Mouse (Mus musculus) ES-E14 (cell line): ENCODE measurements around the gene Cers2.
A peak's percentile ranks its signal among the peaks of the same experiment; 100 is the strongest.

Source experiments
- CHD2 ChIP-seq: IDR thresholded peaks from 2 replicates; pipeline ENCODE4 v1.6.1; 2014; ENCODE audit warnings: mild to moderate bottlenecking, low read depth, low read length, inconsistent platforms
- MAFK ChIP-seq: IDR thresholded peaks from 2 replicates; pipeline ENCODE4 v1.6.1; 2014; ENCODE audit warnings: mild to moderate bottlenecking, low read depth, low read length, inconsistent platforms; ENCODE audit not compliant: insufficient read depth
- ZC3H11A ChIP-seq: IDR thresholded peaks from 2 replicates; pipeline ENCODE4 v1.6.1; 2012; ENCODE audit warnings: low read depth, mild to moderate bottlenecking, inconsistent platforms, low read length, borderline replicate concordance
- ZNF384 ChIP-seq: IDR thresholded peaks from 2 replicates; pipeline ENCODE4 v1.6.1; 2012; ENCODE audit warnings: low read depth, low read length, inconsistent platforms

DNA sequence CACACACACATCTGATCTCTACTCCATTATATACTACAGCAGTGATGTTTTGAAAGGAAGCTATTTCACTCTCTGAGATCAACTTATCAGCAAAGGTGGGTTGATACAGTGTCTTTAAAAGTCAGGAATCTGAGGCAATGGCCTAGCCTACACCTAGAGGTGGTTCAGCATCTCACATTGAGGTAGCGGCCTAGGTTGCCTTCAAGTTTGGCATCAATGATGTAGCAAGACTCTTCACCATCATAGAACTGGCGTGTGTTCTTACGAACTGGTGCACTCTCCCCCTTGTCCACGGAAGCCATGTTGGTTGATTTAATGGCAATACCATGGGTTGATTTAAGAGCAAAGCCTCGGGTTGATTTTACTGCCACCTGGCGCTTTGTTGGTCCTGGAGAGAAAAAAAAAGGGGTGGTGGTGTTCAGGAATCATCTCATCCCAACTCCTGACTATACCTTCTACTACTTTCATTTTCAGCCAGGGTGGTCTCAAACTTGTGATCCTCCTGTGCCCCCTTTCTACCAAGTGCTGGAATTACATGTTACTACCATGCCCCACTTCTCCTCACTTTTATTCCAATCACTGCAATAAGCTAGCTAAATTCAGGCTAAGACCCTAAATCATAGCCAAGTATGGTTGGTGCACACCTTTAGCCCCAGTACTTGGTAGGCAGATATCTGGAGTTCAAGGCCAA lies 10.0 kb downstream of the Cers2 start:
- TF ChIP-seq CHD2 (no peak), MAFK (no peak), ZC3H11A (no peak), ZNF384 (0 out of 2 replicates have a peak, but pooled peaks have one; percentile 28)
